Mouse (Mus musculus) limb, embryonic 13.5 days (tissue): ENCODE measurements around the gene Grin3b. TPM values are rescaled to one million over a fixed set of nuclear protein-coding genes. Genes with fewer than 3 reads are reported as not detected.

Experiments
- ATAC-seq: fragments of 200-750 bp; cut with Nextera tagmentation; 2 replicates; pipeline ENCODE4 v1.8.0; 2017; ENCODE audit warnings: low read depth, moderate number of reproducible peaks, moderate TSS enrichment; ENCODE audit not compliant: low FRiP score
- H3K27ac ChIP-seq: fragments of 300-500 bp; sonication (generic); 2 replicates; pipeline ENCODE4 v1.5.1; 2015; ENCODE audit warnings: inconsistent platforms, mild to moderate bottlenecking, moderate library complexity
- H3K27me3 ChIP-seq: fragments of 300-500 bp; sonication (generic); 2 replicates; pipeline ENCODE4 v1.6.1; 2015; ENCODE audit warnings: mild to moderate bottlenecking, inconsistent platforms
- H3K36me3 ChIP-seq: fragments of 300-500 bp; sonication (generic); 2 replicates; pipeline ENCODE4 v1.6.1; 2015; ENCODE audit warnings: inconsistent platforms, mild to moderate bottlenecking, moderate library complexity
- H3K4me1 ChIP-seq: fragments of 300-500 bp; sonication (generic); 2 replicates; pipeline ENCODE4 v1.6.1; 2015; ENCODE audit warnings: inconsistent platforms
- H3K4me2 ChIP-seq: fragments of 300-500 bp; sonication (generic); replicated peaks from 2 replicates; pipeline ENCODE4 v1.6.1; 2015; ENCODE audit warnings: inconsistent platforms, mild to moderate bottlenecking, moderate library complexity
- H3K4me3 ChIP-seq: fragments of 300-500 bp; sonication (generic); 2 replicates; pipeline ENCODE4 v1.5.1; 2015; ENCODE audit warnings: moderate library complexity, mild to moderate bottlenecking, inconsistent platforms
- H3K9ac ChIP-seq: fragments of 300-500 bp; sonication (generic); 2 replicates; pipeline ENCODE4 v1.6.1; 2015; ENCODE audit warnings: mild to moderate bottlenecking, inconsistent platforms
- H3K9me3 ChIP-seq: fragments of 300-500 bp; sonication (generic); 2 replicates; pipeline ENCODE4 v1.6.1; 2016; ENCODE audit warnings: inconsistent platforms
- WGBS: fragments of 180-500 bp; shearing (Covaris S2); methylation state at CpG from one replicate; pipeline ENCODE4 v1.1.7; 2015; 5-methylcytosine and 5-hydroxymethylcytosine counted together
- polyA plus RNA-seq: library from polyadenylated mRNA; unstranded; fragments of >200 nt; fragmentation: Nextera tagmentation; extraction: Ambion mirVana; gene quantifications from 2 replicates; pipeline ENCODE4 v1.2.1, GENCODE M21; 2015

Grin3b gene
- polyA plus RNA-seq, 1 experiment from 2014 or later = 0.41 TPM

- no peak overlapping the region for H3K27ac ChIP-seq
- 0 out of 2 replicates have a peak overlapping the region, but pooled peaks have one; percentile 1 for H3K4me2 ChIP-seq
- H3K4me1 ChIP-seq = peaks cover 23% of the 10 kb centered on the region
- H3K36me3 ChIP-seq = peaks cover 12% of the 10 kb centered on the region
- peaks cover 68% of the 10 kb centered on the region for H3K27me3 ChIP-seq
- peaks cover 15% of the 10 kb centered on the region for H3K9me3 ChIP-seq
- no peak overlapping the region for H3K9ac ChIP-seq
- no peak overlapping the region for H3K4me3 ChIP-seq
- ATAC-seq = no peak
- WGBS = 16% methylated on average over 28 of the region's 28 CpGs
Measured at GRCm38 (mm10) chr10:80014484-80015290, 44.2 kb downstream of the Grin3b start.

- Histone ChIP-seq H3K36me3 (0 out of 2 replicates have a peak, but pooled peaks cover 5% of the 10 kb centered on the region), H3K27ac (no peak overlapping the region), H3K4me3 (no peak overlapping the region), H3K9me3 (peaks cover 7% of the 10 kb centered on the region), H3K4me1 (peaks cover 32% of the 10 kb centered on the region), H3K4me2 (no peak overlapping the region), H3K9ac (no peak overlapping the region; the same call in none of the 2 replicates), H3K27me3 (peaks cover 70% of the 10 kb centered on the region)
- 80% methylated on average over 10 of the region's 10 CpGs for WGBS
- no peak for ATAC-seq
Measured at GRCm38 (mm10) chr10:80015583-80015982, 45.1 kb downstream of the Grin3b start.

- H3K4me2 ChIP-seq = no peak within 1 kb of the TSS
- WGBS = 65% methylated on average over 11 of the region's 11 CpGs
- no peaks in the 10 kb centered on the region for H3K9me3 ChIP-seq
- H3K27ac ChIP-seq = no peak within 1 kb of the TSS
- H3K36me3 ChIP-seq = no peaks in the 10 kb centered on the region
- no peak within 1 kb of the TSS for H3K4me3 ChIP-seq
- no peak for ATAC-seq
- H3K4me1 ChIP-seq = peaks cover 34% of the 10 kb centered on the region
- no peak within 1 kb of the TSS; the same call in none of the 2 replicates for H3K9ac ChIP-seq
- H3K27me3 ChIP-seq = peaks cover 70% of the 10 kb centered on the region
Measured at GRCm38 (mm10) chr10:80016511-80016910, 46.0 kb downstream of the Grin3b start, which contains the start of gene Arhgap45. Gene Arhgap45, plus strand, starts transcription at chr10:80016653.

GRCm38 (mm10) chr10:80016931-80017330, 46.4 kb downstream of the Grin3b start:
- no peak for ATAC-seq
- H3K4me2 ChIP-seq = no peak overlapping the region
- no peak overlapping the region for H3K9ac ChIP-seq
- peaks cover 65% of the 10 kb centered on the region for H3K27me3 ChIP-seq
- no peak overlapping the region for H3K4me3 ChIP-seq
- H3K4me1 ChIP-seq = peaks cover 34% of the 10 kb centered on the region
- peaks cover under 1% of the 10 kb centered on the region; the same call in 1 of the 2 replicates for H3K36me3 ChIP-seq
- WGBS = 86% methylated on average over 10 of the region's 10 CpGs
- no peaks in the 10 kb centered on the region for H3K9me3 ChIP-seq
- H3K27ac ChIP-seq = no peak overlapping the region

- H3K36me3 ChIP-seq = peaks cover 5% of the 10 kb centered on the region; the same call in 1 of the 2 replicates
- peaks cover 34% of the 10 kb centered on the region for H3K4me1 ChIP-seq
- ATAC-seq = no peak
- no peak overlapping the region for H3K27ac ChIP-seq
- no peak overlapping the region for H3K4me2 ChIP-seq
- no peak overlapping the region for H3K4me3 ChIP-seq
- no peak overlapping the region for H3K9ac ChIP-seq
- H3K9me3 ChIP-seq = no peaks in the 10 kb centered on the region
- WGBS = 57% methylated on average over 3 of the region's 3 CpGs
- H3K27me3 ChIP-seq = peaks cover 61% of the 10 kb centered on the region
Measured at GRCm38 (mm10) chr10:80017361-80017760, 46.8 kb downstream of the Grin3b start.

- H3K36me3 ChIP-seq = peaks cover 9% of the 10 kb centered on the region; the same call in 1 of the 2 replicates
- ATAC-seq = no peak
- H3K27me3 ChIP-seq = peaks cover 57% of the 10 kb centered on the region
- H3K4me1 ChIP-seq = peaks cover 34% of the 10 kb centered on the region
- no peak overlapping the region for H3K4me3 ChIP-seq
- 80% methylated on average over 14 of the region's 14 CpGs for WGBS
- no peaks in the 10 kb centered on the region for H3K9me3 ChIP-seq
- H3K4me2 ChIP-seq = no peak overlapping the region
- H3K9ac ChIP-seq = no peak overlapping the region
- H3K27ac ChIP-seq = no peak overlapping the region
Measured at GRCm38 (mm10) chr10:80017771-80018170, 47.3 kb downstream of the Grin3b start.

- Histone ChIP-seq H3K4me3 (peak overlapping the region; percentile 34; the same call in 1 of the 2 replicates), H3K4me2 (peak overlapping the region; percentile 57), H3K9ac (peak overlapping the region; percentile 64; the same call in 1 of the 2 replicates), H3K27me3 (peaks cover 47% of the 10 kb centered on the region), H3K9me3 (no peaks in the 10 kb centered on the region), H3K36me3 (peaks cover 12% of the 10 kb centered on the region; the same call in 1 of the 2 replicates), H3K4me1 (peaks cover 30% of the 10 kb centered on the region), H3K27ac (no peak overlapping the region)
- WGBS = 7% methylated on average over 13 of the region's 15 CpGs
- no peak for ATAC-seq
Measured at GRCm38 (mm10) chr10:80018739-80019297, 48.3 kb downstream of the Grin3b start.

- peak overlapping the region; percentile 12; the same call in 1 of the 2 replicates for H3K27ac ChIP-seq
- peaks cover 39% of the 10 kb centered on the region for H3K27me3 ChIP-seq
- peaks cover 23% of the 10 kb centered on the region for H3K4me1 ChIP-seq
- no peaks in the 10 kb centered on the region for H3K9me3 ChIP-seq
- peak overlapping the region; percentile 64 for H3K9ac ChIP-seq
- H3K36me3 ChIP-seq = peaks cover 13% of the 10 kb centered on the region; the same call in 1 of the 2 replicates
- ATAC-seq = peak; percentile 45
- peak overlapping the region; percentile 57 for H3K4me2 ChIP-seq
- peak overlapping the region; percentile 34 for H3K4me3 ChIP-seq
- 7% methylated on average over 20 of the region's 20 CpGs for WGBS
Measured at GRCm38 (mm10) chr10:80019471-80020131, 49.1 kb downstream of the Grin3b start.

GRCm38 (mm10) chr10:80020191-80020590, 49.7 kb downstream of the Grin3b start:
- peak overlapping the region; percentile 12; the same call in 1 of the 2 replicates for H3K27ac ChIP-seq
- peak overlapping the region; percentile 57 for H3K4me2 ChIP-seq
- peaks cover 15% of the 10 kb centered on the region; the same call in 1 of the 2 replicates for H3K36me3 ChIP-seq
- no peak for ATAC-seq
- H3K27me3 ChIP-seq = peaks cover 33% of the 10 kb centered on the region
- 22% methylated on average over 11 of the region's 11 CpGs for WGBS
- H3K9me3 ChIP-seq = no peaks in the 10 kb centered on the region
- peak overlapping the region; percentile 34 for H3K4me3 ChIP-seq
- H3K9ac ChIP-seq = peak overlapping the region; percentile 64
- peaks cover 23% of the 10 kb centered on the region for H3K4me1 ChIP-seq

GRCm38 (mm10) chr10:80020603-80021319, 50.2 kb downstream of the Grin3b start:
- Histone ChIP-seq H3K4me2 (peak overlapping the region; percentile 57), H3K27me3 (peaks cover 27% of the 10 kb centered on the region), H3K9me3 (no peaks in the 10 kb centered on the region), H3K27ac (no peak overlapping the region), H3K36me3 (peaks cover 15% of the 10 kb centered on the region; the same call in 1 of the 2 replicates), H3K4me1 (peaks cover 23% of the 10 kb centered on the region), H3K9ac (peak overlapping the region; percentile 64; the same call in 1 of the 2 replicates), H3K4me3 (0 out of 2 replicates have a peak overlapping the region, but pooled peaks have one; percentile 34)
- no peak for ATAC-seq
- WGBS = 85% methylated on average over 18 of the region's 18 CpGs

GRCm38 (mm10) chr10:80021320-80021641, 50.8 kb downstream of the Grin3b start:
- H3K36me3 ChIP-seq = peaks cover 15% of the 10 kb centered on the region; the same call in 1 of the 2 replicates
- no peak overlapping the region for H3K4me2 ChIP-seq
- no peak overlapping the region for H3K9ac ChIP-seq
- 89% methylated on average over 13 of the region's 13 CpGs for WGBS
- no peak overlapping the region for H3K4me3 ChIP-seq
- H3K4me1 ChIP-seq = peaks cover 23% of the 10 kb centered on the region
- no peak overlapping the region for H3K27ac ChIP-seq
- no peak for ATAC-seq
- H3K9me3 ChIP-seq = no peaks in the 10 kb centered on the region
- H3K27me3 ChIP-seq = peaks cover 22% of the 10 kb centered on the region
